Mouse (Mus musculus) kidney, adult 2 months (tissue): ENCODE measurements around the gene Vav3.

Experiments used
- CTCF ChIP-seq: fragments of 200-500 bp; conservative IDR thresholded peaks from 2 replicates; pipeline ENCODE4 v1.5.1; 2011; ENCODE audit warnings: low read depth, mild to moderate bottlenecking, control low read depth, low read length, moderate library complexity, mixed read lengths; ENCODE audit not compliant: insufficient read depth, insufficient read length
- POLR2A ChIP-seq: fragments of 200-500 bp; IDR thresholded peaks from one replicate; pipeline ENCODE4 v1.6.1; 2011; ENCODE audit warnings: low read depth, low read length, control low read depth

DNA sequence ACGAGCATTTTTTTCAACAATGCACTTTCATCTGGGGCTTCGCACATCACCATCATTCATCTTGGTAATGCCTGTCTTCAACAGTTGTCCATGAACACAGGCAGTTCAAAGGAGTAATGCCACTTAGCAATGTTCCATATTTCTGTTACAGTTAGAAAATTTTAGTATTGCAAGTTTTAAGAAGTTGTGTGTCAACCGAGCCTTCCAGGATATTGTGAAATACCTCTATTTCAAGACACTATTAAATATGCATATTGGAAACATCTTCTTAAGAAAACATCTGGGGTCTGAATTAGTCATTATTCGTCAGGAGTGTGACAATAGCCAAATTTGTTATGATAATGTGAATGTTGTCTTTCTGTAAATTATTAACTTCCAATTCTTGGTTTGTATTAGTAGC, 137.8 kb downstream of the Vav3 start:
- TF ChIP-seq CTCF (no peak), POLR2A (no peak)
